Comparison of ENCODE assay signal across 9 mouse cellular contexts in the genomic region with DNA sequence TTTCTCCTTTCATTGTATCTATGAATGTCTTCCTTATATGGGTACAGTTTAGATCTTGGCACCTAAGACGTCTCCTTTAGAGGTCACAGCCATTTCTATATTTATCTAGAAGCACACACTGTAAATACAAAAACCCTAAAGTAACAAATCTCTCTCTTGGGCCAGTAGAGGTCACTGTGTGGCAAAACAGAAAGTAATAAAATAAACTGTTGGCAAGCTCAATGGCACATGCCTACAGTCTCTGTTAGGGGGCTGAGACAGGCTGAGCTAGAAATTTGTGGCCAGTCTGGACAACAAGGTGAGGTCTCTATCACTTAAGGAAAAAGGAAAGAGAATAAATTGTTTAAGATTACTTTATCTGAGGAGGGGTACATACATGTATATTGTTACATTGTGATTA. TPM values are rescaled to one million over a fixed set of nuclear protein-coding genes. Genes with fewer than 3 reads are reported as not detected.
DNase-seq lines count a peak whose midpoint lies in the region; ATAC-seq and TF ChIP-seq lines count a peak whose summit lies in the region.
"Had no signal": no experiment of that assay in that cellular context is flagged by ENCODE, and none has a peak within 500 bp of the region (broad histone marks: within the 10 kb centered on the region; RNA-seq: fewer than 3 reads in every experiment).

No protein-coding gene starts in this region.

- TF ChIP-seq POLR2A in CH12.LX (IDR thresholded peaks at IDR 0.05; ENCODE audit: low read depth, low read length), result no peak

- H3K27me3 ChIP-seq in hindbrain, postnatal 0 days (ENCODE audit: insufficient read depth, low read length), result no peaks in the 10 kb centered on the region
- H3K27me3 ChIP-seq in hindbrain, embryonic 12.5 days, result no peaks in the 10 kb centered on the region
- no peaks in the 10 kb centered on the region for H3K27me3 ChIP-seq in CH12.LX (replicated peaks)
- H3K27me3 ChIP-seq: midbrain, embryonic 12.5 days had no signal

- H3K4me2 ChIP-seq in hindbrain, postnatal 0 days (ENCODE audit: low read depth, low read length), result no peak overlapping the region
- no peak overlapping the region for H3K4me2 ChIP-seq in hindbrain, embryonic 12.5 days (replicated peaks)
- H3K4me2 ChIP-seq in CH12.LX (ENCODE audit: insufficient read depth, low read depth, poor library complexity, severe bottlenecking), result no peak overlapping the region
- H3K4me2 ChIP-seq: midbrain, embryonic 12.5 days had no signal

- peak; percentile 73 for TF ChIP-seq RAD21 in CH12.LX (IDR thresholded peaks at IDR 0.05; ENCODE audit: low read depth, low read length)

- in situ Hi-C loops in CH12.LX (cut with MboI; ENCODE audit: low pct_ligation_motif_present, low pct_unique_long_range_greater_than_20kb, low sequenced_read_pairs), result loop anchor here (25.0 kb wide), 1 partner anchor 147 kb away; no protein-coding TSS in a partner anchor

- TF ChIP-seq CTCF in hindbrain, postnatal 0 days (IDR thresholded peaks at IDR 0.05; ENCODE audit: low read depth), result peak; percentile 56
- peak; percentile 12 to 75; a peak in 2 of 4 replicates for TF ChIP-seq CTCF in CH12.LX (conservative IDR thresholded peaks at IDR 0.05 in 1 of 2, IDR thresholded peaks at IDR 0.05 in 1 of 2; ENCODE audit: low read depth in 2 of 2, low read length in 2 of 2)

- H3K79me2 ChIP-seq in CH12.LX (replicated peaks; ENCODE audit: control insufficient read depth, extremely low read depth, insufficient read depth, poor library complexity, severe bottlenecking), result no peaks in the 10 kb centered on the region

- no peaks in the 10 kb centered on the region for H3K4me1 ChIP-seq in hindbrain, postnatal 0 days (ENCODE audit: insufficient read depth, low read length)
- no peaks in the 10 kb centered on the region for H3K4me1 ChIP-seq in hindbrain, embryonic 12.5 days
- H3K4me1 ChIP-seq in CH12.LX (ENCODE audit: control insufficient read depth in 1 of 2, insufficient read depth in 2 of 2), result no peaks in the 10 kb centered on the region
- H3K4me1 ChIP-seq: midbrain, embryonic 12.5 days had no signal

- H3K4me3 ChIP-seq in hindbrain, postnatal 0 days (ENCODE audit: low read length), result no peak overlapping the region
- H3K4me3 ChIP-seq in hindbrain, embryonic 12.5 days, result no peak overlapping the region
- H3K4me3 ChIP-seq in CH12.LX (replicated peaks in 1 of 3; ENCODE audit: low read depth in 2 of 3, low read length in 2 of 3, poor library complexity in 1 of 3), result no peak overlapping the region
- H3K4me3 ChIP-seq: midbrain, embryonic 12.5 days had no signal

- 26% methylated on average over 1 of the region's 1 CpGs for WGBS in hindbrain, postnatal 0 days
- WGBS in hindbrain, embryonic 12.5 days, result 47% methylated on average over 1 of the region's 1 CpGs

- no peaks in the 10 kb centered on the region; the same call in 1 of the 2 replicates for H3K36me3 ChIP-seq in hindbrain, postnatal 0 days (ENCODE audit: insufficient read depth, low read length)
- H3K36me3 ChIP-seq in hindbrain, embryonic 12.5 days, result 0 out of 2 replicates have a peak, but pooled peaks cover 7% of the 10 kb centered on the region
- H3K36me3 ChIP-seq in CH12.LX (replicated peaks in 1 of 2; ENCODE audit: control insufficient read depth in 1 of 2, insufficient read depth in 1 of 2, low read length in 1 of 2), result peaks cover 0 to 8% of the 10 kb centered on the region in 2 experiments

- peak; percentile 55; the same call in 1 of the 2 replicates for ATAC-seq in hindbrain, postnatal 0 days
- no peak for ATAC-seq in hindbrain, embryonic 12.5 days (ENCODE audit: low FRiP score)
- peak; percentile 59 for ATAC-seq in activated CD4-positive, CD25-positive, alpha-beta regulatory T cell, adult 4 months
- peak; percentile 76 for ATAC-seq in inflammation-experienced regulatory T-cells, adult 6 months

- H3K27ac ChIP-seq in hindbrain, postnatal 0 days, result no peak overlapping the region
- H3K27ac ChIP-seq in hindbrain, embryonic 12.5 days, result no peak overlapping the region
- no peak overlapping the region for H3K27ac ChIP-seq in CH12.LX (ENCODE audit: insufficient read depth, low read depth)
- H3K27ac ChIP-seq: midbrain, embryonic 12.5 days had no signal

- TF ChIP-seq EP300 in CH12.LX (IDR thresholded peaks at IDR 0.05; ENCODE audit: low read length), result no peak

- peak; percentile 43 for DNase-seq in hindbrain, postnatal 0 days (ENCODE audit: low spot score)
- DNase-seq in CH12.LX (ENCODE audit: extremely low read depth), result peak; percentile 43
- DNase-seq in skeletal muscle tissue, adult 2 months (ENCODE audit: low read depth, low spot score), result peak; percentile 10
- DNase-seq in layer of hippocampus, postnatal 36 days, result no peak
- DNase-seq in adrenal gland, postnatal 14 days, result no peak

- dilution Hi-C loops in CH12.LX (cut with MboI; ENCODE audit: extremely low pct_ligation_motif_present, extremely low pct_unique_long_range_greater_than_20kb, low sequenced_read_pairs), result no loop called here

- H3K9me3 ChIP-seq in hindbrain, postnatal 0 days (ENCODE audit: low read length), result no peaks in the 10 kb centered on the region
- H3K9me3 ChIP-seq in hindbrain, embryonic 12.5 days (replicated peaks), result no peaks in the 10 kb centered on the region
- H3K9me3 ChIP-seq in CH12.LX (replicated peaks; ENCODE audit: low read length), result peaks cover 2% of the 10 kb centered on the region
- H3K9me3 ChIP-seq: midbrain, embryonic 12.5 days had no signal

- no peak overlapping the region for H3K9ac ChIP-seq in hindbrain, postnatal 0 days (replicated peaks; ENCODE audit: low read length)
- no peak overlapping the region for H3K9ac ChIP-seq in hindbrain, embryonic 12.5 days
- no peak overlapping the region for H3K9ac ChIP-seq in CH12.LX (ENCODE audit: insufficient read depth, low read depth)
- H3K9ac ChIP-seq: midbrain, embryonic 12.5 days had no signal

TF ChIP-seq in CH12.LX, 34 proteins besides CTCF, POLR2A, EP300 and RAD21:
- TF ChIP-seq MYC (IDR thresholded peaks at IDR 0.05; ENCODE audit: low read depth, low read length) (peak; percentile 52; the same call in 1 of the 2 replicates), ZC3H11A (IDR thresholded peaks at IDR 0.05; ENCODE audit: low read depth, low read length) (0 out of 2 replicates have a peak, but pooled peaks have one; percentile 23), GABPA (IDR thresholded peaks at IDR 0.05; ENCODE audit: insufficient replicate concordance, low read depth, low read length) (no peak), CHD1 (IDR thresholded peaks at IDR 0.05; ENCODE audit: low read depth, low read length) (no peak), SMC3 (IDR thresholded peaks at IDR 0.05; ENCODE audit: low read depth, low read length) (peak; percentile 70), MAZ (IDR thresholded peaks at IDR 0.05; ENCODE audit: low read depth, low read length) (no peak)

RNA-seq across cellular contexts. Expression of a gene that starts 11.0 kb away (rescaled TPM):
- 29.2 and 41.9 TPM in 2 replicates for total RNA-seq in hindbrain, postnatal 0 days (2014; rRNA removed)
- 33.8 and 35.7 TPM in 2 replicates for polyA plus RNA-seq in hindbrain, postnatal 0 days (2015; fragmentation: Nextera tagmentation; extraction: Ambion mirVana)
- polyA plus RNA-seq in hindbrain, embryonic 12.5 days (2016; fragmentation: Nextera tagmentation; extraction: Ambion mirVana), result 71.1 and 73.1 TPM in 2 replicates
- 2.4 and 3.4 TPM in 2 replicates for total RNA-seq in CH12.LX (2012; rRNA removed)
- total RNA-seq in CH12.LX (2014; rRNA removed), result 2.3 and 2.4 TPM in 2 replicates
- polyA plus RNA-seq in CH12.LX (2012; ENCODE audit: insufficient read length, low read depth), result 2.3 and 3.1 TPM in 2 replicates
- 1 to 10 TPM; 7.6 to 9.1 TPM for polyA plus RNA-seq in activated CD4-positive, CD25-positive, alpha-beta regulatory T cell, adult 4 months (2017; shearing (Covaris generic))
- polyA plus RNA-seq in inflammation-experienced regulatory T-cells, adult 6 months (2017; shearing (Covaris generic)), result 10 to 100 TPM in 1 of 3 experiments, 1 to 10 TPM in 2; 7.0 to 25.5 (median 10.0) TPM
- total RNA-seq in layer of hippocampus, postnatal 36 days (2021), result 10 to 100 TPM; 12.6 to 15.9 TPM
- total RNA-seq in adrenal gland, postnatal 14 days (2021), result 17.2 and 18.0 TPM in 2 replicates

RNA-seq across cellular contexts. Expression of a gene that starts 33.6 kb away (rescaled TPM):
- total RNA-seq in hindbrain, postnatal 0 days (2014; rRNA removed), result 23.6 and 27.9 TPM in 2 replicates
- 48.8 and 57.3 TPM in 2 replicates for polyA plus RNA-seq in hindbrain, postnatal 0 days (2015; fragmentation: Nextera tagmentation; extraction: Ambion mirVana)
- 37.8 and 41.8 TPM in 2 replicates for polyA plus RNA-seq in hindbrain, embryonic 12.5 days (2016; fragmentation: Nextera tagmentation; extraction: Ambion mirVana)
- total RNA-seq in CH12.LX (2012; rRNA removed) (6.8 and 7.0 TPM in 2 replicates), CH12.LX (2014; rRNA removed) (9.7 and 11.1 TPM in 2 replicates)
- 9.3 and 10.4 TPM in 2 replicates for polyA plus RNA-seq in CH12.LX (2012; ENCODE audit: insufficient read length, low read depth)
- polyA plus RNA-seq in activated CD4-positive, CD25-positive, alpha-beta regulatory T cell, adult 4 months (2017; shearing (Covaris generic)), result 10 to 100 TPM; 32.6 to 42.3 TPM
- 10 to 100 TPM; 34.5 to 47.5 (median 41.4) TPM for polyA plus RNA-seq in inflammation-experienced regulatory T-cells, adult 6 months (2017; shearing (Covaris generic))
- 10 to 100 TPM; 28.2 to 29.0 TPM for total RNA-seq in layer of hippocampus, postnatal 36 days (2021)
- 135 and 145 TPM in 2 replicates for total RNA-seq in adrenal gland, postnatal 14 days (2021)

Comparison
In these comparisons a context has a peak if more than half of its experiments do, and no peak if none do; other contexts are left out.
1. DNase-seq: peak in hindbrain, postnatal 0 days (single experiment), CH12.LX (single experiment) and skeletal muscle tissue, adult 2 months (single experiment); none in layer of hippocampus, postnatal 36 days (0 of 2) and adrenal gland, postnatal 14 days (single experiment).